Mouse (Mus musculus): ENCODE measurements around the gene Olfr1196.
"Not testable (repeated sequence)": the region's sequence is repeated elsewhere in the genome, so short reads cannot be mapped to it uniquely, and the experiment has no call there.

The Olfr1196 gene

DNA sequence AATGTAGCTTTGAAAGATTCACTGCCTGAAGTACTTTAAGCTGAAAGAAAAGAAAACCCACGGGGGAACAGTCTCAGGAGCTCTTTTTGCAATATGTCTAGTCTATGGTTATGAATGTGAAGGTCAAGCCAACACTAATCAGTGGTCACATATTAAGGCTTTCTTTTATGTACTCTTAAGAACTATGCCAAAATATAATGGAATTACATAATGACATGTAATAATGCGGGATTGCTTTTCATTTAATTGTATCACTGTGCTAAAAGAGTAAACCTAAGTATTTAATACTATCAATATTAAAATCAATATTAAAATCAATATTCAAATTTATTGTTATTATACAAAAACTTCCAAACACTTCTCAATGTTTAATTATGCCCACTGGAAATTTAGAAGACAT is at the start of gene Olfr1196:
TSS of gene Olfr1196 (minus strand) at position 101 of the 400 bp plus-strand sequence.
- no peak for DNase-seq (ENCODE audit: low spot score in 2 of 2)

DNA sequence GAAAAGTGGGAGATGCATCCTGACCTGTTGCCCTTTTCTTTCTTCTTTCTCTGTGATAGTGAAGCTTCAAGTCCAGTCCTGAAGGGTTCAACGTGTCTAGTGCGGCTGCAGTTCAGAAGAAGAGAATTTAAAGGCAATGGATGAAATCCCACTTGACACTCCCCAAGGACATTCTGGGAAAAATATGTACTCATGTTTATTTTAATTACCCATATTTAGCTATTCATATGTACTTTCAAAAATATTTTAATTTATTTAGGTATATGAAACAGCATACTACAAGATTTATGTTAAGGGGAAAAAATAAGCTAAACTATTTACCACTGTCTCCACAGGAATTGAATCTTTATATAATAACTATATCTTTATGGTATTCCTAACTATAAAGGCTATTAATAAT is 46.9 kb upstream of the Olfr1196 start, which contains the start of gene Olfr1198:
TSS of gene Olfr1198 (minus strand) at position 101 of the 400 bp plus-strand sequence.
- no peak for DNase-seq (ENCODE audit: low spot score in 2 of 2)

DNA sequence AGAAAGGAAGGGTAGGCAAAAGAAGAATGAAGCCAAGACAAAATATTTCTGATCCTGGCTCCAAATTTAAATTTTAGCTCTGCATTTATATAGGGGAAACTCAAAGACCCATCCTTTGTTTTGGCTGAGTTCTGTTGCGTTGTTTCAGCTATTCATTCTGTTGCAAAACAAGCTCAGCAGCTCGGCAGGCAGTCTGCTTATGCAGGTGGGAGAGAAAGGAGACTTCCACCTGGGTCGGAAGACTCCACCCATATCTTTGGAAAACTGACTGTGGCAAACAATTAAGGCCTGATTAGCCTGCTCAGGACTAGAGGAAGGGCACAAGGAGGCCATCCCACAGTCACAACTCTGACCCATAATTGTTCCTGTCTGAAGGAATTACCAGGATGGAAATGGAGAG is 39.0 kb upstream of the Olfr1196 start:
- no peak for DNase-seq (ENCODE audit: low spot score in 2 of 2)

DNA sequence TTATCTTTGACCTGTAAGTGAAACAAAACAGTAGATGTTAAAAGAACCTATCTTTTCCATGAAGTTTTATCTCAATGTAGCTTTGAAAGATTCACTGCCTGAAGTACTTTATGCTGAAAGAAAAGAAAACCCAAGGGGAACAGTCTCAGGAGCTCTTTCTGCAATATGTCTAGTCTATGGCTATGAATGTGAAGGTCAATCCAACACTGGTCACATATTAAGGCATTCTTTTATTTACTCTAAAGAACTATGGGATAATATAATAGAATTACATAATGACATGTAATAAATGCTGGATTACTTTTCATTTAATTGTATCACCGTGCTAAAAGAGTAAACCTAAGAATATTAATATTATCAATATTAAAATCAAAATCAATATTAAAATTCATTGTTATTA is 27.9 kb upstream of the Olfr1196 start, which contains the start of gene Olfr1197:
TSS of gene Olfr1197 (minus strand) at position 101 of the 400 bp plus-strand sequence.
- DNase-seq (ENCODE audit: low spot score in 2 of 2) = no peak

DNA sequence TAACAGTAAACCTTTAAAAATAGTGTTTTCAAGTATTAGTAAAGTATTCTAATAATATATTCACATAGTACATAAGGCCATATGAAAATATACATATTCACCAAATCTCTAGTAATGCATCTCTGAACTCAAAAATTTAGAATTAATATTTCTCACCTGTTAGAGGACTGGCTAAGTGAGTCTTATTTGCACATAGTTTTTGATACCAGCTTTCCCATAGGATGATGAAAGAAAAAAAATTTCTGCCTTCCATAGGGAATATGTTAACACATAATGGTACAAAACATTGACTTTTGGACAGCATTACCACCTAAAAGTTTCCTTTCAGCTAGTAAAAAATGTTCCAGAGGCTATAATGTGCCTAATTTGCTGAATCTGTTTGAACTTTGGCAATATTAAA is 15.3 kb downstream of the Olfr1196 start, which contains the start of gene Olfr1195:
TSS of gene Olfr1195 (minus strand) at position 101 of the 400 bp plus-strand sequence.
- DNase-seq (ENCODE audit: low spot score in 2 of 2) = no peak

DNA sequence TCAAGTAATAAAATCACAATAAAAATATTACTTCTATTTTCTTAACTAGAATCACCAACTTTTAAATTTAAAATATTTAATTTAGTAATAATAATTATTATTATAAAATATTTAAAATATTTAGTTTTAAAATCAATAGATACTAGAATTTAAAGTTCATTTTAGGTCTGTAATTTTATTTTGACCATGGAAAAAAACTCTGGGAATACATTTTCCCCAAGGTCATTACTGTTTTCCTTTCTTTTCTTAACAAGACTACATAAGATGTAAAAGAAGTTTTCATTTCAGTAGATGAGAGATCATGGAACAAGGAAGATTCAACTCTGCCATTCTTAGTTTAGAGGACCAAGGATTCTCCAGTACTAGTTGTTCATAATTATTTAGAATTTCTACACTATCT is 29.1 kb downstream of the Olfr1196 start, which contains the start of gene Olfr1193:
TSS of gene Olfr1193 (plus strand) at position 301 of the 400 bp plus-strand sequence.
- DNase-seq (ENCODE audit: low spot score in 2 of 2) = not testable (repeated sequence)

DNA sequence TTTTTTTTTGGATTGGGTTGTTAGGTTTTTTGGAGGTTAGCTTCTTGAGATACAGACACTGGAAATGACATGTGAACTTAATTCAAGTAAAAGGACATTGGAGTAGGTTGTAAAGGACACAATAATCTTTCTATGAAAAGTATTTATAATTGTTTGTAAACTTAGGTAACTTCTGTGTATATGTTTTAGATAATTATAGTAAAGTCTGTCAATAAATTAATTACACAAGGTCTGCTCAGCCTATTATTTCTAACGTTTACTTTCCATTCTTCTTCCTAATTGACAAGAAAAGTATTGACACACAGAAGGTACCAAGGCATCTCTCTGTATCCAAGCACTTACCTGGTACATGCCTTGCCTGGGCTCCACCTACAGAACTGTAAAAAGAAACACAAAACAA is 56.2 kb downstream of the Olfr1196 start, which contains the start of gene Olfr1192-ps1:
TSS of gene Olfr1192-ps1 (plus strand) at position 301 of the 400 bp plus-strand sequence.
- DNase-seq (ENCODE audit: low spot score in 2 of 2) = no peak

All from natural killer cell, adult 2 months (primary cell).